Mouse (Mus musculus): ENCODE data around the gene Nebl.

GRCm38 (mm10) chr2:17740454-17740853 lies 9.2 kb upstream of the Nebl start:
- TF ChIP-seq TAL1 (IDR thresholded peaks at IDR 0.05; ENCODE audit: low read length), result no peak
- TF ChIP-seq GATA1 (IDR thresholded peaks at IDR 0.05; ENCODE audit: low read length), result no peak

All from erythroblast, embryonic 14.5 days (primary cell).